Mouse (Mus musculus) MEL (cell line): Measurements from ENCODE around the gene Htatip2.

ENCODE experiments used
- ETS1 ChIP-seq: IDR thresholded peaks from 2 replicates; pipeline ENCODE4 v1.6.1; 2012; ENCODE audit warnings: low read depth, mild to moderate bottlenecking, inconsistent platforms, low read length, improper control_type of control experiment, moderate library complexity
- MAX ChIP-seq: IDR thresholded peaks from 2 replicates; pipeline ENCODE4 v1.6.1; 2011; ENCODE audit warnings: low read length, improper control_type of control experiment
- RAD21 ChIP-seq: IDR thresholded peaks from 2 replicates; pipeline ENCODE4 v1.6.1; 2011; ENCODE audit warnings: mild to moderate bottlenecking, low read depth, low read length, improper control_type of control experiment

DNA sequence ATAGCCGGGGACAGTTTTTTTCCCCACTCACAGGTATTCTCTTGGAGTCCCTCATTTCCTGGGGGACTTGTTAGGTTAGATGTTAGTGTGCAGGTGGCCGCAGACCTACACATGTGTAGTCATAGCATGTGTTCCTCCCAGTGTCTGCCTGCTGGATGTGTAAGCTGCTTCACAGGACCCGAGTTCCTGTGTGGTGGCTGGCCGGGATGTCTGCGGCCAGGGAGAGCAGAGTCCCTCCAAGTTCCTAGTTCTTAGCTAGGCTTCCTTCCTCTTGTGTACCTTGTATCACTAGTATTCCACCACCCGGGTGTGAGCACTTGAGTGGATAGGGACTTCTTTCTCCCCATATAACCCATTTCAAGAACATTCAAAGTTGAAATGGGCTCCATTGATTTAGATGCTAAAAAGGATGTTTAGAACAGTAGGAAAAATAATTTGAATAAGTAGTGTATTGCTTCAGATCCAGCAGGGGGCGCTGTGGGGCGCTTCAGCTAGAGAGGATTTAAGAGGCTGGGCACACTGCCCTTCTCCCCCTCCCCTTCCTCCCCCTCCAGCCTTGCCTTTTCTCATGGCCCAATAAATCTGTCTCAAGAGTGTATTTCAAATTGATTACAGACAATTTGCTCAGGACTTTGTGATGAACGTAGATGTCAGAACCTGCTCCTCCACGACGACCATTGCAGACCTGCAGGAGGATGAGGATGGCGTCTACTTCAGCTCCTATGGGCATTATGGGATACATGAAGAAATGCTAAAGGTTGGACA is 27.9 kb downstream of the Htatip2 start:
- TF ChIP-seq ETS1, result no peak
- peak; percentile 22 for TF ChIP-seq RAD21
- TF ChIP-seq MAX, result no peak
